Mouse (Mus musculus): ENCODE data around the gene Gpn1.

Gene Gpn1

GRCm38 (mm10) chr5:31560352-31560751 is 65.8 kb downstream of the Gpn1 start:
- no peak for DNase-seq

- peak; percentile 54 for DNase-seq
These were observed 67.6 kb downstream of the Gpn1 start for GRCm38 (mm10) chr5:31562036-31562666.

Data from kidney, adult 18-20 months (tissue).